Mouse (Mus musculus): ENCODE measurements around the gene Rnf144a.
A peak's percentile ranks its signal among the peaks of the same experiment; 100 is the strongest.

Rnf144a gene

GRCm38 (mm10) chr12:26367361-26367760, 47.7 kb downstream of the Rnf144a start:
- DNase-seq: no peak

- no peak for DNase-seq
Measured at GRCm38 (mm10) chr12:26366372-26366771, 48.7 kb downstream of the Rnf144a start.

DNA sequence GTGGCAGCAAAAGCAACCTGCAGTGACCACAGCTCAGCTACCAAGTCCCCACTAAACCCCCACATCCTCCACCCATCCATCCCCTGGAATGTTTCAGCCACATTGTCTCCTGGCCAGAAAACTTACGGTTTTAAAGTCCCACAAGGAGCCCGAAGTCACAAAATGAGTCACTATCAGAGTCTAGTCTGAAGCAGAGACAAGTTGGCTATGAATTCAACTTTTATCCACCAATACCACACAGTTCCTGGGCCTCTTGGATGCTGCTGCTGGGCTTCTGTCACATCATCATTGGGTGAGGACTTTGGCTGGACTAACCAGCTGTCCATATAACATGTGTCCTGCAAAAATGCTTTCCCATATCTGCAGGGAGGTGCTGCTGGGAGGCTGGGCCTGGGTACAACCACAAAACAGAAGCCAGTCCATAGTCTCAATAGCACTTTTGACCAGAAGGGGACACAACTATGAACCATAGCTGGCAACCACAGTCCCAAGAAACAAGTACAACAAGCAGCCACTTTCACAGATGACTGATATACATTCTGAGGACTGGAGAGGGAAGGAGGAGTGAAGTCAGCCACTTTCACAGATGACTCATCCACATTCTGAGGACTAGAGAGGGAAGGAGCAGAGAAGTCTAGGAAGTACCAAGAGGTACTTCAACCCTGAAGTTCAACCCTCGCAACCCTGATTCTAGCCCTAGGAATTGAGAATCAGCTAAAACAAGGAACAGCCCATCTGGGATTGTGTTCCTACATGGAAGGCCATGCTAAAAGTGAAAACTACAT, 49.3 kb downstream of the Rnf144a start:
- DNase-seq: no peak

- DNase-seq: peak; percentile 95
Measured at GRCm38 (mm10) chr12:26364822-26365221, 50.2 kb downstream of the Rnf144a start.

DNA sequence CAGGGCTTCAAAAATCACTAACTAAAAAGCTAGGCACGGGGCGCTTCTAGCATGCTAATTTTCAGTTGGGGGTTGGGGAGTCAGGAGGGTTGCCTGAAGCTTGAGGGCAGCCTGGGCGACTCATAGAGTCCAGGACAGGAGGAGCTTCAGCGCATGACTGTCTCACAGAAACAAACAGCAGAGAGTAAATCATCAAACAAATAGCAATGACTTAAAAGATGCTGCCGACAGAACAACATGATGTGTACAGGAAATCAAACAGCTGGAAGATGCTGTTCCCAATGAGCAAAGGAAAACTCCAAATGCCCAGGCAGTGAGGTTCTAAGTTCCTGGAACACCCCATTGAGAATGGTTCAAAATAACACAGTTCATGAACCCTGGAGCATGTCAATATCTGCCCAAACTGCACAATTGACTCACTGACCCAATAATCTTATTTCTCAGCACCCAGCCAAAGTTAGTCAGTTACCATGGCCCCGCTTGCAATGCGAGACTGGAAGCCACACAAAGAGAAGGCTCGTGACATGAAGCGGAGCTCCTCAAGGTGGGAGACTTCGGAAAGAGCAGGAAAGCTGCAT, 54.0 kb downstream of the Rnf144a start:
- DNase-seq: no peak

DNA sequence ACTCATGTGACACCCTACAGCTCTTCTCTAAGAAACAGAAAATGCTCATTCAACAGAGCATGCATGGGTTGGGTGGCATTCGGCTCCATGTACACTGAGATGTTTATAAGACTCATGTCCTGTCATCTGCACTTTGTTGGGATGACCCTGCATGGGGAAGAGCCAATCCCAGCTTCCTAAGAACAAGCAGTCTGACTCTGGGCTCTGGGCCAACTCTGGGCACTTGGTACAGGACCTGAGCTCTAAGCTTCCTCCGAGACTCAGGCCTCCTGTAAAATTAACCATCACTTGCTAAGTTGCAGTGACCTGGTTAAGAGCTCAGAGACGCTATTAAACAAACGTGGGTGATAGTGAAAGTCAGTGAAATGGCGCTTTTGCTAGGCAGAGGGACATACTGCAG, 55.2 kb downstream of the Rnf144a start:
- peak; percentile 55 for DNase-seq

GRCm38 (mm10) chr12:26359241-26359640, 55.8 kb downstream of the Rnf144a start:
- DNase-seq: no peak

- no peak for DNase-seq
Measured at GRCm38 (mm10) chr12:26357246-26357645, 57.8 kb downstream of the Rnf144a start.

- no peak for DNase-seq
Measured at GRCm38 (mm10) chr12:26356191-26356590, 58.9 kb downstream of the Rnf144a start.

- peak; percentile 22 for DNase-seq
Measured at GRCm38 (mm10) chr12:26351321-26351720, 63.7 kb downstream of the Rnf144a start.

DNA sequence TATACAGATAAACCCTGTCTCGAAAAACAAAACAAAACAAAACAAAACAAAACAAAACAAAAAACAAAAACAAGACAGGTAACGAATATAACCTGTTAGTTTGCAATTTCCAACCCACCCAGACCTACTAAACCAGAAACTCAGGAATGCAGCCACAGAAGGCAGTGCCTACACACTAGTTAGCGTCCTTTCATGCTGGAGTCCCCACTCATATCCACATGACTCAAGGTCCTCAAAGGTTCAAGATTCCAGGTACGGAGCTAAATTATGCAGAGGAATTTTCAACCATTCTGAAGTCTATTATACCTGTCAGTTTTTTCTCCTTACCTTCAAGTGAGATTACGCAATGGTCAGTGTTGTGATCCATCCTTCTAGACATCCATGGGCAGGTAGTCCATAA, 70.6 kb downstream of the Rnf144a start:
- DNase-seq: no peak

GRCm38 (mm10) chr12:26343131-26343530, 71.9 kb downstream of the Rnf144a start:
- no peak for DNase-seq

DNA sequence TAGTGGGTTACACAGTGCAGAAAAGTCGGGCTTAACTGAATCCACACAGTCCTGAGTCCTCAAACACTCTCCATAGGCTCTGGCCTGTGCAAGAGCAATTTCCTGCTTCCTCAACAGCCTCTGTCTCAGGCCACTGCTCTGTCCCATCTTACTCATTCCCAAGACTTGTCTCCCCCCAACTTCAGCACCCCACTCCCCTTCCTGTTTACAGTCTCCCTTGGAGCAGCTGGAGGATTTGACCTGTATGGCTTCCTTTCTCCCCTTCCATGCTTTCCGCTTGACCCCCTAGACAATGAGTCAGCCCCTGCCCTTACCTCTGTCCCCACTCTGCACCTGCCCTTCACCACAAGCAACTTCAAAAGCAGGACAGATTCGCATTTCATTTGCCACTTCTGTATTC, 72.4 kb downstream of the Rnf144a start:
- no peak for DNase-seq

- no peak for DNase-seq
Measured at GRCm38 (mm10) chr12:26342086-26342485, 73.0 kb downstream of the Rnf144a start.

DNA sequence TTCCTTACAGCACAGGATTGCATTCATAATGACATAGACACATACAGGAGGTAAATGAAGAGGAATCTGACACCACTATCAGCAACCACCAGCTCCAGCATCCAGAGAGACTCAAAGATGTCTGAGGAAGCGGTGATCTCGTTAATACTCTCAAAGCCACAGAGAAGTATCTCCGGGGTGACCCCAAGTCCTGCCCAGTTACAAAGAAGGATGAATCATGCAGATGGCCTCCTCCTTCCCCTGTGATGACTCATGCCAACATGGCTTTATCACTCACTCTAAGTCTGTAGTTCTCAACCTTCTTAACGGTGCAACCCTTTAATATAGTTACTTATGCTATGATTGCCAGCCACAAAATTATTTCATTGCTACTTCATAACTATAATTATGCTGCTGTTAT, 74.4 kb downstream of the Rnf144a start:
- no peak for DNase-seq

DNA sequence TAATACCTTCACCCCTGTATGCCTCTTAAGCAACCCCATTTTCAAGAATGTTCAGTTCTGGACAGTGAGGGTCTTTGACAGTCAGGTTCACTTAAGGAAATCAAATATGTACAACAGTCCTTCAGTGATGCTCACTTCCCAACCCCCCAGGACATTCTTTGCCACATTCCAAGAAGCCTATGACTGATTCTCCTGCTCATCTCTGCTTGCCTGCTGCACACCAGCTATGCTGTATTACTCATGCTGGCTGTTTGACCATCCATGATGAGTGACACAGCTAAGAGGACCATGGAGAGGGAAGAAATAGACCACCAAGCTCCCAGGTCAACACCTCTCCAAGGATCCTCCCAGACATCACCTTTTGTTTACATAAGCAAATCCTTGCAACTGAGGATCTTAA, 75.2 kb downstream of the Rnf144a start:
- DNase-seq: no peak

DNA sequence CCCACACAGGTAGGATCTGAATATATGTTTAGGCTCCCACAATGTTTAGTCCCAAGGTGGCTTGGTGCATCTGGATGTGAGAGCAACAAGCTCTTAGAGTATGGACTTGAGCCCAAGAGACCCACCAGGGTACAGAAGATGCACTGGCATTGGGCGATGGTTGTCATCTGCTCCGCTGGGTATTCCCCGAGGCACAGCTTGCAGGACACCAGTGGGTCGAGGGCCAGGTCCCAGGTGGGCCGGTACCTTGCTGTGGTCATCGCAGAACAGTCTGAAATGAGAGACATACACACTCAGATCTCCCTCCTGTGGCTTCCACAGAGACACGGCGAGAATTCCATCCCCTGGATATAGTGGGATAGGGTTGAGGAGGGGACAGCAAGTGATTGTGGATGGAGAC, 75.9 kb downstream of the Rnf144a start:
- no peak for DNase-seq

DNA sequence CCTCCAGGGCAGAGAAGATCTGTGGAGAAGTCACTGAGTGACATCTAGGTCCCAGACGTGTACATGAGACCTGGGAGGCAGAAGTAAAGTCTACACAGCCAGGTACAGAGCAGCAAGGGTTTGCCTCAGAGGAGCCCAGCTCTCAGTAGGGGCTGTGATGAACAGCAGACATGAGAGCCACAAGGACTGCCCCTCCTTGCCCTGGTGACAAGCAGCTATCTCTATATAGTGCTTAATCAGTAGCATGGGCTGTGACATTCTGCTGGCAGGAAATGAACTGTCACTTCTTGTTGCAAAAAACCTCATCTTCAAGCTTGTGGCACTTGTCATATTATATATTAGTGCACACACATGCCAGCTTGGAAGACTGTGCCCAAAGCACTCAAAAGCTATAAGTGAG, 81.4 kb downstream of the Rnf144a start:
- no peak for DNase-seq

GRCm38 (mm10) chr12:26331048-26331447, 84.0 kb downstream of the Rnf144a start:
- peak; percentile 21 for DNase-seq

- no peak for DNase-seq
Measured at GRCm38 (mm10) chr12:26329756-26330155, 85.3 kb downstream of the Rnf144a start.

- no peak for DNase-seq
Measured at GRCm38 (mm10) chr12:26329031-26329675, 85.9 kb downstream of the Rnf144a start.

DNA sequence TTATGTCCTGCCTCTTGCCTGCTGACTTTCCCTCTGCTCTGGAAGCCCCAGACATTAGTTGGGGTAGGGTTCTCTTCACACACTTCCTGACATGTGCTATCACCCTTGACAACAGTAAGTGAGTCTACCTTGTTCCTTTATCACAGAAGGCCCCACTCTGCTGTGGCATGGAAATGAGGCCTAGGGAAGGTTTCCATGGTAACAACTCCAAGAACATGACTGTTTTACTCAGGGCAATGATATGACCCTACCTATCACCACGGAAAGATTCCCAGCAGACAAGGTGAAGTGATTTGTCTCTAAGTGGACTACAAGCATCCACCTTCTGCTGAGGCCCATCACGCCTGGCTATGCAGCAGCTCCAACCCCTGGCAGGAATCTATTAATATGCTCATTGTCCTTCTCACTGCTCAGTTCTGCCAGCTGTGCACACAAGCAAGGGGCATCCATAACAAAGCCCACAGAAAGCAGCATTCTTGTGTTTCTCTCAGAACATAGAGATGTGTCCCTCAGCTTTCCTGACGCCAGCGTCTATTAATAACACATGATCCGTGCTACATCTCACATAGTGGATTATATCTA, 91.2 kb downstream of the Rnf144a start:
- no peak for DNase-seq

DNA sequence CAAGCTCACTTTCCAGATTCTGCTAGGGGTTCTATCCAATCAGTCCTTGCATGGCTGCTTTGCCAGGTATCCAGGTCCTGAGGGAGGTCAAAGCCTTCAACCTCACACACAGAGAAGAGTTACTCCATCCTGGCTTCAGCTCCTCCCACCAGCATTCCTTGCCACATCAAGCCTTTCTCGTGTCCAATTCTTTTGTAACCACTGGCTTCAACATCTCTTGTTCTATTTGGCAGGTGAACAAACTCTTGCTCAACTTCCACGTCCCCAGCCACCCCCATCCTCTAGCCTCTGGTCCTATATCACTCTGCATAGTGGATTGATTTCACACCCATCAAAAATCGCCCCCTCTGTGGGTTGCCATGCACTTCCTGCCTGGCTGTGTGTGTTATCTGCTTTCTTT, 98.8 kb downstream of the Rnf144a start:
- no peak for DNase-seq

DNA sequence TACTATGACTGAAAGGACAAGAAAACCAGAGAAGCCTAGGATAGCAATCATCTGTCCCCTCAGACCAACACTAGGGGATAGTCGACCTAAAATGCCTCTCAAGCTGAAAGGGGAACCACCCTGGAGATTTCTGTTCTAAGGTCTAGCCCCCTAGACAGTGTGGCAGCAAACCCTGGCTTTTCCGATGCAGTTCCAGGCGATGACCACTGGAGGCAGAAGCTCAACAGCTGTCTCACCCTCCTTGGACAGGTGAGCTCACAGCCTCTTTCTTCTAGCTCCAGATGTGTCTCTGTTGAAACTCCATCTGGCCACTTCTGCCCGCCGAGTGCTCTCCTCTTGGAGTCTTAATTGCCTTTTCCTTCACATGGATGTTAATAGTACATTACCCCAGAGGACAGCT, 100.1 kb downstream of the Rnf144a start:
- DNase-seq: peak; percentile 37
